Mouse (Mus musculus) kidney, embryonic 15.5 days (tissue): ENCODE data around the gene Msh3. TPM values are rescaled to one million over a fixed set of nuclear protein-coding genes. Genes with fewer than 3 reads are reported as not detected.

ENCODE experiments used
- polyA plus RNA-seq: library from polyadenylated mRNA; unstranded; fragments of >200 nt; fragmentation: Nextera tagmentation; extraction: Ambion mirVana; gene quantifications from 2 replicates; pipeline ENCODE4 v1.2.1, GENCODE M21; 2015

The Msh3 gene
- polyA plus RNA-seq, 1 experiment from 2014 or later, result 29.6 TPM

Other genes with a start within 250 kb of the Msh3 start
- gene Rasgrf2, start 223.3 kb downstream of the Msh3 start, polyA plus RNA-seq, result 1.0 and 1.5 TPM in 2 replicates
- gene Gm20379, start 49.0 kb downstream of the Msh3 start, polyA plus RNA-seq, result 0.95 and 1.4 TPM in 2 replicates
- gene Dhfr, start 277 bp downstream of the Msh3 start, polyA plus RNA-seq, result 22.0 and 22.9 TPM in 2 replicates
- 0.21 and 0.41 TPM in 2 replicates for gene Ankrd34b, start 70.9 kb upstream of the Msh3 start, polyA plus RNA-seq
- 0.14 TPM in 1 of 2 replicates, not detected in the other for gene Fam151b, start 129.0 kb upstream of the Msh3 start, polyA plus RNA-seq
- gene Zfyve16, start 175.9 kb upstream of the Msh3 start, polyA plus RNA-seq, result 11.0 and 11.6 TPM in 2 replicates
- gene Spz1, start 221.2 kb upstream of the Msh3 start, polyA plus RNA-seq, result not detected in 2 replicates